Mouse (Mus musculus): Measurements from ENCODE around the gene Olfr70.

The Olfr70 gene

DNA sequence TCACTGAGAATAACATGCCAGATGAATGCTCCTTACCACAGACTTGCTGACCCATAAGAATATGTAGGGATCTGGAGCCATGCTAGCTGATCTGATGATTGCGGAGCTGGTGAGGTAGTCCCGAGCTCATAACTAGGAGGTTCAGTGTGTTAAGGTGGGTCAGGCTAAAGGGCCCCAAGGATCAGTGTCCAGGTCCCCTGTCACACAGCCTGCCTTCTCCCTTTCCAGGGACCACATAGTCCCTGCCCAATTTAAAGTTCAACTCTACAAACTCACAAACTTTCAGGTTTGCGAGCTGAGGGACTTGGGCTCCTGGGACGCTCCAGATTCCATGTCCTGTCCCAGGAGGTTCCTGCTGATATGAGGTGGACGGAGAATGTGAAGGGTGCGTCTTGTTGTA, at the start of gene Olfr70:
Gene Olfr70 (minus strand): TSS at position 101 of the 400 bp plus-strand sequence.
- DNase-seq (ENCODE audit: low read depth in 1 of 2, low spot score in 2 of 2): no peak

DNA sequence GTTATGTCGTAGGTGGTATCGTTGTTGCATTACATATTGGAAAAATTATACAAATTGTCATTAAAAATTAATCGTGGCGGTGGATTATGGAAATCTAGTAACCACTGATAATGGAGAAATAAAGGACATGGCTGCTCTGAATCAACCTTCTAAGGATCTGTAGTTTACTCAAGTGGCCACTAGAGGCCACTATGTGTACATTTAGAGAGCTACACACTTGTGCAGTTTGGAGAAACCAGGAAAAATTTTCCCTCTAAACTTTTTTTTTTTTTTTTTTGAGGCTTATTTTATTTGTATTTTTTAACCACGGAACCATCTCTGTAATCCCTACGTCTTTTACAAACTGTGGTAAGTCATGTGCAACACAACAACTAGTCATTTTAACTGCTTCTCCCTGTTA, 44.6 kb upstream of the Olfr70 start:
- no peak for DNase-seq (ENCODE audit: low read depth in 1 of 2, low spot score in 2 of 2)

DNA sequence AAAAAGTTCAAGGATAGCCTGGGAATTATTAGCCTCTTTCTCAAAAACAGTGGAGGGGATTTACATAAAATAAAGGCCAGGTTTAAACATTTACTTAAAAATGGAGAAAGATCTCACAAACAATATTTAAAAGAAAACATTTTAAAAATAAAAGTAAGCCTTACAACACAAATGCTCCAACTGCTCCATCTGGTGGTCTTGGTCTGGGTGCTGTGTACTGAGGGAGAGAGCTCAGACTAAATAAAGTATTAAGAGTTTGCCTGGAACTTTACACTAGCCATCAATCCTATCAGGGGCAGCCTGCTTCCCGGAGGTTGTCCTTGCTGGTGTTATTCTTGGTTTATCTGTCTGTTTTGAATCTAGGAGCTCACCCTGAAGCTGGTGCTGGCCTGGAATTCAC, 42.5 kb upstream of the Olfr70 start:
- DNase-seq (ENCODE audit: low read depth in 1 of 2, low spot score in 2 of 2): no peak

DNA sequence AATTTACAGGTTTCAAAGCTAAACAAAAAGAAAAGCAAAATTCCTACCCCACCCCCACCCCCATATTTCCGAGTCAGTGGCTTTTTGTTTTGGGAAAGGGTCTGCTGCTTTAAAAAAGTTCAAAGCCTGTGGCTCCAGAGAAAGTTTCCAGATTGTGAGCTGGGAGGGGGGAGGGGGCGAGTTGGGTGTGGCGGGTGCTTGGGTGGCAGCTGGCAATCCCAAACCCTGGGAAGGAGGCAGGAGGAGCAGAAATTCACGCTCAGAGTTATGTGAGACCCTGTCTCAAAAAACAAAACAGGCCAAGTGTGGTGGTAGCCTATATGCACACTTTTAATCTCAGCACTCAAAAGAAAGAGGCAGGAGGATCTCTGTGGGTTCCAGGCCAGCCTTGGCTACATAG, 42.0 kb upstream of the Olfr70 start:
- no peak for DNase-seq (ENCODE audit: low read depth in 1 of 2, low spot score in 2 of 2)

DNA sequence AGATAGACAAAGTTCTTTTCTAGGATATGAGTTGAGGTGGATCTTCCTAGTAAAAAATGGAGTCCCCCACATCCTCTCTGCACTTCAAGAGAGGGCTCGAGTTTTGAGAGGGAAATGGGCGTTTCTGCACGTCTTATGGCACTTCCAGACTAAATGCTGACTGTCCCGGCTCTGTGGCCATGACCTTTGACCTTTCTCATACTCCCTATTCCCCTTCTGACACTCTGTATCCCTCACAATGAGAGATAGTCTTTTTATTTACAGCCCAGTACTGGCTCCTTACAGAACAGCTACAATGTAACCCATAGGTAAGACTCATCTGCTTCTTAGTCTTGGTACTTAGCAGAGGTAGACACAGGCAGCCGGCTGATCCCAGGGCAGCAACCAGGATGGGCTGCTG, 40.9 kb upstream of the Olfr70 start:
- no peak for DNase-seq (ENCODE audit: low read depth in 1 of 2, low spot score in 2 of 2)

DNA sequence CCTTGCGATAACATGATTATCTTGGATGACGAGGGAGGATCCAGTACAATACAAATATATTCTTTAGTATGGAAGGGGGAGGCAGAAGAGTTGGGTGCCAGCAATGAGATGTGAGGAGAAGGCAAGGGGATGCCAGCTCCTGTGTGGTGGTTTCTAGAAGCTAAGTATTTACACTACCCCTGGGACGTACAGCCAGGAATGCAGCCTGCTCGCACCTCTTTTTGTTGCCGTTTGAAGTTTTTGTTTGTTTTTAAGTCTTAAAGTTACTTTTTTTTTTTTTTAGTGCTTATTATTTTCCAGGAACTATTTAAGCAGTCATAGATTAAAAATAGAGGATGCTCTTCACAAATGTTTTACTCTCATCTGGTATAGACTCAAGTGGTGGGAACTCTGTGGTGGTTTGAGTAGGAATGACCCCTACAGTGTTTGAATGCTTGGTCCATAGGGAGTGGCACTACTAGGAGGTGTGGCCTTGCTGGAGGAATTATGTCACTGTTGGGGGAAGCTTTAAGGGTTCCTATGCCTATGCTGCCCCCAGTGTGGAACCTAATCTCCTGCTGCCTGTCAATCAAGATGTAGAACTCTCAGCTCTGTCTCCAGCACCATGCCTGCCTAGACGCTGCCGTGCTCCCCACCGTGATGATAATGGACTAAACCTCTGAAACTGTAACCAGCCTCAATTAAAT, 38.5 kb upstream of the Olfr70 start:
- DNase-seq (ENCODE audit: low read depth in 1 of 2, low spot score in 2 of 2): no peak

DNA sequence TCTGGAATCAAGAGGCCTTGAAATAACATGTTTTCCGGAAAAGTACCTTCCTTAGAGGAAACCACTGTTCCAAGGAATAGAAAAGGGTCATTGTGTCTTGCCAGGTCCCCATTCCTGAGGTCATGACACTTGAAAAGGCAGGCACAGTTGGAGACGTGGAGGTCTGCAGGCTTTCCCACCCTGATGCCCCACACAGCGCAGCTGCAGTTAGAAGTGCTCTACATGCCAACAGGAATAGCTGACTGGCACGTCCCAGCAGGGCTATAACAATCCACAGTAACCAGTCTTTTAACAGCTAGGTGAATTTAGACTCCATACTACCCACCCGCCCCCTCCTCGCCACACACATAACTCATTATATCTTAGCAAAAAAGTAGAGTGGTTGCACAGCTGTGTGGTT, 36.5 kb upstream of the Olfr70 start:
- no peak for DNase-seq (ENCODE audit: low read depth in 1 of 2, low spot score in 2 of 2)

DNA sequence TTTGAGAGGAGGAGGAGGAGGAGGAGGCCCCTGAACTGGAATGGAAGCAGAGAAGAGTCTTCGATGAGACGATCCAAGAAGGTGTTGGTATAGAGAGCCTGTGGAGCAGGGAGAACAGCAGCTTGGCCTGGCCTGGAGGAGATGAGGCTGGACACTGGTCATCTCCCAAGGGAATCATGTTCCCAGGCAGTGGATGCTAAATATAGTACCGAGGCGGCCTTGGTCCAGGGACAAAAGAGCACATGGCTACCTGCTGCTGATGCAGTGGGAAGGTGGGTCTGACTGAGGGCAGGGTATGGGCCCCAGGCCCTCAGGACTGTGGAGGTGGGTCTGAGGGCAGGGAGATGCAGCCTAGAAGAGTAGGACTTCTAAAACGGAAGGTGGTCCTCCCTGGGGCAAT, 32.6 kb upstream of the Olfr70 start:
- no peak for DNase-seq (ENCODE audit: low read depth in 1 of 2, low spot score in 2 of 2)

DNA sequence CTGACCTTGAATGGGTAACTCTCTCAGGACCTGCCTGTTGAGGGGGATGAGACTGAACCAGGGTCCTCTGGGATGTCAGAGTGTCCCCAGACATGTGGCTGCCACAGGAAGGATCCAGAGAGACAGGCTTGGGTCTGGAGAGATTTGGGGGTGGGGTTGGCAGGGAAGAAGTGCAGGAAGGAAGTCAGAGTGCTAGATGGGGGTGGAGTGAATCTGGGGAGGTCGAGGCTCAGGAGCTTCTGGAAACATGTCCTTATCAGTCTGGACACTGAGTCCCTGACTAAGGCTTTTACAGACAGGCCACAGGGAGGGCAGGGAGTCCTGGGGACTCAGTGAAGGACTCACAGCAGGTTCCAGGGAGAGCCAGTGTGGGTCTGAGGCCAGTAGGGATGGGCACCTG, 31.6 kb upstream of the Olfr70 start:
- no peak for DNase-seq (ENCODE audit: low read depth in 1 of 2, low spot score in 2 of 2)

DNA sequence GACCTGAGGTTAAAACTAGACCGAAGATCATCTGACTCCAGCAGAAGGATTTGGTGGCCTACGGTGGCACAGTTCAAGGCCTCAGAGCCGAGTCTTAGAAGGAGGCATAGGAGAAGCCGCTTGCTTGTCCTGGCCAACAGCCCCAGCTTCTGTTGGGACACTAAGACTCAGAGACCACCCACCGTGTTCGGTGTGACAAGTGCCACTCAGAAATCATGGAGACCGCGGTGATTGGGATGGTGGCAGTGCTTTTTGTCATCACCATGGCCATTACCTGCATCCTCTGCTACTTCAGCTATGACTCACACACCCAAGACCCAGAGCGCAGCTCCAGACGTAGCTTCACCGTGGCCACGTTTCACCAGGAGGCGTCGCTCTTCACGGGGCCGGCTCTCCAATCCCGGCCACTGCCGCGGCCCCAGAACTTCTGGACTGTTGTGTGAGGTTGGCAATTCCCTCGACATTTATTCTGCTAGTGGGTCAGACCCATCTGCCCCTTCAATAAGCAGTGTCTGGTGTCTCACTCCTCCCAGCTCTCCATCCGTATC, 30.2 kb upstream of the Olfr70 start:
- DNase-seq (ENCODE audit: low read depth in 1 of 2, low spot score in 2 of 2): no peak

DNA sequence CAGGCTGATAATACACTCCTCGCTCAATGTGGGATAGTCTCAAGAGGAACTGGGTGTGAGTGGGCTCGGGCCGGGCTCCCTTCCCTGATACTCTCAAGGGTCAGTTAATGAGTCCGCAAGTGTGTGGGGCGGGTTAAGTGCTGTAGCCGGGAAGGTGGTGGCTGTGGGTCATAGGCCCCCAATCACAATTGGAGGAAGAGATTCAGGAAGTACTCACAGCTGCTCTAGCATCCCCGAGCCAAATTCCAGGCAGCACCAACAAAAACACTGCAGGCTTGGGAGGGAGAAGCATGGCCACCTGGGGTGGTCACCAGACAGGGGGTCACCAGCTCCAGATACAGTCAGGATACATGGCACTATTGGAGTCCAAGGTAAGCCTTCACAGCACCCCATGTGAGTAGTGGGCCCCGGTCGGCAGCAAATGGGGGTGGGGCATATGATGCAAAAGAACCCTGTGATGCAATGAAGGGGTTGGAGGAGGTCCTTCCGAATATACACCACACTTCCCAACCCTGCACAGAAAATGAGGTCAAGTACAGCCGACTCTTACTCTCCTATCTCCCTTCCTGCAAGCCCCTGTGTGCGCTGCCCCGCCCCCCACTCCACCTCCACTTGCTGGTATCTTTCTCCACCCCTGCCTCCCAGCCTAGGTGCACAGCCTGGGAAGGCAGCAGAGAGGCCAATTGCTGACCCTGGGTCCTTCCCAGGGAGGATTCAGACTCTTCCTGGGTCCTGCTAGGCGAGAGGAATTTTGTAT, 29.4 kb upstream of the Olfr70 start, which contains the start of gene Spaar:
Gene Spaar (plus strand): TSS at position 241 of the 757 bp plus-strand sequence.
- no peak for DNase-seq (ENCODE audit: low read depth in 1 of 2, low spot score in 2 of 2)

DNA sequence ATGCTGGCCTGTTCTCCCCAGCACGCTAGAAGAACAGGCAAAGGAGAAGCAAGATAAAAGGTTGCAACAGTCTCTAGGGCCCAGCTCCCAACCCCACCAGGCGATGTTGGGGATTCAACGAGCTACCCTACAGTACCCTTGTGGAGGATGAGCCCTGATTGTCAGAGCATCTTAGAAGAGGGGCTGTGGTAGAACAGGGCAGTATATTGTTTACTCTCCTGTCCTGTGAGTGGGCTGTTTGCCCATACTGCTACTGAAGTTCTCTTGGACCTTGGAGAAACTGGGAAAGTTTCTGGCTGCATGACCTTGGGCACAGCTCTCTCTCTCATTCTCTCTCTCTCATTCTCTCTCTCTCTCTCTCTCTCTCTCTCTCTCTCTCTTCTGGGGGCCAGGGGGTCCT, 28.5 kb upstream of the Olfr70 start:
- no peak for DNase-seq (ENCODE audit: low read depth in 1 of 2, low spot score in 2 of 2)

DNA sequence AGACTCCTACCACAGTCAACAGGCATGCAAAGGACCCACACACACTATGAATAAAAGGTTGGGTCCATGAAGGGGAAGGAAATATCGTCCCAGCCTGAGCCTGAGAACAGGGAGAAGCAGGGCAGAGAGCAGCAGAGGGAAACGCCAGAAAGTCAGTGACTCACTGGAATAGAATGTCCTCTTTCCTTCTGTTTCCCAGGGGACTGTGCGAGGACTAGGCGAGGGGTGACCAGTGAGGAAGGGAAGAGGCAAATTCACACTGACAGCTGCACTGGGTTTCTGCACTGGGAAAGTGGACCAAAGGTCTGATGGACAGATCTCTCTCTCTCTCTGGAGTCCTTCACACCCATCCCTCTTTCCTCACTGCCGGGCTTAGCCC, 28.0 kb upstream of the Olfr70 start:
- no peak for DNase-seq (ENCODE audit: low read depth in 1 of 2, low spot score in 2 of 2)

DNA sequence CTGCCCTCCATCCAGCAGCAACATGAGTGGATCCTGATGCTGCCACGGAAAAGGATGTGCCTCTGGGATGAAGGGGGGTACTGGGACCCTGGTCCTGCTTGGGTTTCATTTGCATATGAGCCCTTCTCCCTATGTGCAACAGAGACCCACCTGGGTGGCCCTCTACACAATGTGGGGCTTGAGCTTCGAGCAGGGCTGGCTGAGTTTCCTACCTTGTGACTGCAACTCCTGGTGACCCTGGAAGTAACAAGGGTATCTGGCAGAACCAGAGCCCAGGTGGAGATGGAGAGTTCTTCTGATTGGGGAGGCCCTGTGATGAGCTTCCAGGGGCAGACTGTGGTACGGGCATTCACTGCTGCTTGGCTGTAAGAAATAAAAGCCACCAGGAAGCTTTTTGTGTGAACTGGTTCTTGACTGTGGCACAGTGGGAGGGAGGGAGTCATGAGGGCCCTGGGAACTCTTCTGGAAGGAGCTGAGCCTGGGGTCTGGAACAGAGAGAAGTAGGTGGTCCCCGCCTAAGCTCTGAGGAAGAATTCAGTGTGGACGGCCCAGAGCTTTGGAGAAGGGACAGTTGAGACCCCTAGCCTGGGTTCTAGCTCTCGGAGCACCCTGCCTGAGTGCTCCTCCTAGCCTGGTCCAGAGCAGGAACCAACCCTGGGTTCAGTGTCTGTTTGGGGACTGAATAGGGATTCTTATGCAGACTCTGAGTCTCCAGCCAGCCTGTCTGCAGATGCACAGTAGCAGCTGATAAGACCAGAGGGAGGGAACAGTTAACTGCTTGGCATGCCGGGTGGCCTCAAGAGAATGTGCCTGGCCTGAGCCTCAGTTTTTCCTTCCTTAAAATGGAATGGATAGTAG, 27.3 kb upstream of the Olfr70 start:
- DNase-seq (ENCODE audit: low read depth in 1 of 2, low spot score in 2 of 2): no peak

DNA sequence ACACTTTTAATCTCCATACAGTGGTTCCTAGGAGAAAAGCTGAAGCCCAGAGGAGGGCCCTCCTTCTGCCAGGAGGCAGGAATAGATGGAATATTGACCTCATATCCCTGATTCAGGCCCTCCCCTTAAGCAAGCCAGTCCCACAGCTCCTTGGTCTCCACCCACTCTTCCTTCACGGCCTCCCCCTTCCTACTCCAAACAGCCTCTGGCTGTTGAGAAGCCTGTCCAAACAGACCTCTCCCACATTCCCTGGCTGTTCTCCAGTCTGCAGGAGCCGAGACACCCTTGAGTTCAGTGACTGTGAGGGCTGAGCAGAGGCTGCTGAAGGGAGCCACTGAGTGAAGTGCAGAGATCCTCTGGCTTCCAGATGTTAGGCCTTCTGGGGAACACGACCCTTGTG, 26.4 kb upstream of the Olfr70 start, which contains the start of gene Hrct1:
Gene Hrct1 (plus strand): TSS at position 194 of the 400 bp plus-strand sequence.
- no peak for DNase-seq (ENCODE audit: low read depth in 1 of 2, low spot score in 2 of 2)

DNA sequence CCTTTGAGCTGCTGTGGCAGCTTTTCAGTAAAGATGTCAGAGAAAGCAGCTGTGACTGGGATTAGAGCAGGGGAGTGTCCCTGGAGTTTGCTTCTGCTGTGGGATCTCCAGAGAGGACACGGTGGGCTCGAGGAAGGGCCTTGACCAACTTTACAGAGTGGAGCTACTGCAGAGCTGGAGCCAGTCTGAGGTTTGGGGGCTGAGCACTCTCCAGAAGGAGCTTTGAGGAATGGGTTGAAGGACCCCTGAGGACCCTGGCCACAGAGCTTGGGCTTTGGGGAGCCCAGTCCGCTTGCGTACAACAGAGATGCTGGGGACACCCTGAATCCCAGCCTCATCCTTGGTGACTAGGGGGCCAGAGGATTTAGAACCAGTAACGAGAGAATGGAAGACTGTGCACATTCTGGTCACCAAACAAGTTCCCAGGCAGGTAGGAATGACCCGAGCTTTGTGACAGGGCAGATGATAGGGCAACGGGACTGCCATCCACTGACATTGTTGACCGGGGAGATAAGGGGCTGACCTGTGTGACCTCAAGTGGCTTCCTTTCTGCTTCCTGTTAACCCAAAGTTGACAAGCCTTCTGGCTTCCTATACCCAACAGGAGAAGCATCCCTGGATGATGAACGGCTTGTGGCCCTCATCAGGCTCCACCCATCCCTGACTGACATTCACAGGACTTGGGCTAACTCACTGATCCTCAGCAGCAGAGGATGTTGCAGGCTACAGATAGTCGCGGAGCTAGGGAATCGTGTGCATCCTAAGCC, 25.8 kb upstream of the Olfr70 start:
- no peak for DNase-seq (ENCODE audit: low read depth in 1 of 2, low spot score in 2 of 2)

DNA sequence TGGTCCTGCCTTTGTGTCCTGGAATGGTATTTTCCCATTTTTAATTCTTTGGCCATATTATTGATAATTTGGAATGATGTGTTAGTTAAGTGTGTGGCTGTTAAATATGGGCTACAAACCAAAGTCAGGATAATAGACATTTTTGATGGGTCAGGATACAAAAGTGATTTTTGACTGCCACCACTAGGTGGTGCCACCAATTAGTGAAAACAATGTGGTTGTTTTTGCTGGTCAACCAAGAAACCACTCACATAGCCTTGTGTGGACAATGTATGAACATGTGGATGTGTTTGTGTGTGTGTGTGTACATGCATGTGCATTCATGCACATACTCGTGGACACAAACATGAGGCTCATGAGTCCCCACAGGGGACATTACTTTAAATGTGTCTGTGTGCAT, 24.2 kb upstream of the Olfr70 start:
- DNase-seq (ENCODE audit: low read depth in 1 of 2, low spot score in 2 of 2): no peak

DNA sequence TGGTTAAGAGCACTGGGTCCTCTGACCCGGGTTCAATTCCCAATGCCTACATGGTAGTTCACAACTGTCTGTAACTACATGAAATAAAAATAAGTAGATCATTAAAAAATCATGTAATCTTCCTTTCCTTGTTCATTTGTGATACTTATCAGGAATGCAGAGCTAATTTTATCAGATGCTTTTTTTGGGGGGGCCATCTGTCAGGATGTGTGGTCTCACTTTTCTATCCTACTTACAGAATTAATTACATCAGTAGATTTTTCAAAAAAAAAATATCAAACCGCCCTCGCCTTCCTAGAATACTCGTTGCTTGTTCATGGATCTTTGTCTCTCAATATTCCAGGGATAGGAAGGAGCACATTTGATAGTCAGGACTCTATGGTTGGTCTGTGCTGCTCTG, 21.6 kb upstream of the Olfr70 start:
- DNase-seq (ENCODE audit: low read depth in 1 of 2, low spot score in 2 of 2): no peak

DNA sequence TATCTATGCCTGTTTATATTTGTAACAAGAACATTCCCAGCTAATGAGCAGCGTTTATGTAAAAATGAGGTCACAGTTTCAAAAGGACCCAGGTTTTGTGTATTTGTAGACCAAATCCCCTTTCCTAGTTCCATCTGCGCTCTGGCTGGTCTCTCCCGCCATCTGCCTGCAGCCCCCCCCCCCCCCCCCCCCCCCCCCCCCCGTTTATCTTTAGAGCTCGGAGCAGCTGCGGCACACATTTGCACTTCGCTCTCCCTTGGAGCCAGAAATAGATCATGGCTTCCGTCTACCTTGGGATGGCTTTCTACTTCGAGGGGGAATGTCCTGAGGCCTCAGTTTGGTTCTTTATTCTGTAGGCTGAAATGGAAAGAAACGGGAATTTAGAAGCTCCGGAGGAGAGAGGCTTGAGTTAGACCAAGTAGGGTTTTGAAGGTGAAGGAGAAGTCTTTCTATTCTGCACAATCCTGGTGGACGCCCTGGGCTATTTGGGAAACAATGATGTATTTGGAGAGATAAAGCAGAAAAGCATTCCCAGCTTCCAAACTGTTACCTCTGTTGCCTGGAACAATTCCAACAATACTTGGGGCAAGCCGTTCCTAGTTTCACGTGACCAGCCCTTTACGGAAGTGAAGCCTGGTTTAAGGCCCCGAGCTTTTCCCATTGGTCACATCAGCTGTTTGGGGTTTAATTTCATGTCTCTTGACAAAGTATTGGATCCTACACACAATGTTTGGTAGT, 20.1 kb upstream of the Olfr70 start:
- DNase-seq (ENCODE audit: low read depth in 1 of 2, low spot score in 2 of 2): no peak

DNA sequence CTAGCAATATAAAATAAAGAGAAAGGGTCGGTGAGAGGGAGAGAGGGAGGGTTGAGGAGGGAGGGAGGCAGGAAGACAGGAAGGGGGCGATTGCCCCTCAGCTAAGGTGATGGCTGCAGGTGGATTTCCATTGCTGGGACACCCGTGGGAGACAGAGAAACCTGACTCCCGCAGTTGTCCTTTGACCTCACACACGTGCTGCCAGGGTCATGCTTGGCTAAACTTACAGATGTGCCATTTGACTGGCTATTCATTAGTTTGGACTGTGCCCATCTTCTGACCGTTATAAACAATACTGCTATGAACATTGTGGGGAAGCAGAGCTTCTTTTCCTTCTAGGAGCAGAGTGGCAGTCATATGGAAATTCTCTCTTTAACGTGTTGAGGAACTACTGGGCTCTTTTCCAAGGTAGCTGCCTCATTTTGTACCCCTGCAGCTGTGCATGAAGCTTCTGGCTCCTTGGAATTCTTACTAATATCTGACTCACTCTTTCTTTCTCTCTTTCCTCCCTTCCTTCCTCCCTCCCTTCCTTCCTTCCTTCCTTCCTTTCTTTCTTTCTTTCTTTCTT, 13.1 kb upstream of the Olfr70 start:
- no peak for DNase-seq (ENCODE audit: low read depth in 1 of 2, low spot score in 2 of 2)

Data from monocyte, adult 2 months (primary cell).